Mouse (Mus musculus): ENCODE data around the gene Pi16. TPM values are rescaled to one million over a fixed set of nuclear protein-coding genes. Genes with fewer than 3 reads are reported as not detected.

Gene Pi16
- polyA plus RNA-seq, 1 experiment = 18.4 TPM

DNA sequence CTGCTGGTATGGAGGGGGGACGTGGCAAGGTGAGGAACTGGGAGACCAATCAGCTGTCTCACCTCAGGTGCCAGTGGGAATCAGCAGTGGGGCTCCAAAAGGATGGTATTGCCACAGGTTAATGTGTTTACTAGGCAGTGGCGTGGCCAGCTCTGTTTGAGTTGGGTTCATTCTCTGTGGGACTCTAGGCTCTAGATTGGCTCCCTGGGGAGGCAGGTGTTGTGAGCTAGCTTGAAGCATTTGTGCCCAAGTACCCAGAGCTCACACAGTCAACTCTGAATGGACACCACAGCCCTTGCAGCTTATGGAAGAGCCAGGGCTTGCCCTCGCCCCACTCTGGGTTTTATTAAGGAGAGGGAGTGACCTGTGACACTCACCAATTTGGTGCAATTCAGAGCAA, 13.6 kb upstream of the Pi16 start:
- no peak overlapping the region for H3K4me3 ChIP-seq (ENCODE audit: insufficient read depth, low read depth, low read length)
- WGBS = 84% methylated on average over 3 of the region's 3 CpGs
- no peaks in the 10 kb centered on the region; the same call in 1 of the 2 replicates for H3K36me3 ChIP-seq (ENCODE audit: control insufficient read depth, insufficient read depth, low read length)
- TF ChIP-seq POLR2A (IDR thresholded peaks at IDR 0.05; ENCODE audit: low read depth, low read length) (no peak), CTCF (conservative IDR thresholded peaks at IDR 0.05; ENCODE audit: insufficient read depth, insufficient read length, low read depth, low read length) (no peak)
- no peaks in the 10 kb centered on the region for H3K4me1 ChIP-seq (ENCODE audit: control insufficient read depth, insufficient read depth, low read length)
- no peak overlapping the region for H3K27ac ChIP-seq (ENCODE audit: insufficient read depth, low read depth, low read length)
- no peak for DNase-seq
- H3K27me3 ChIP-seq (replicated peaks; ENCODE audit: control insufficient read depth, insufficient read depth, low read length) = no peaks in the 10 kb centered on the region

DNA sequence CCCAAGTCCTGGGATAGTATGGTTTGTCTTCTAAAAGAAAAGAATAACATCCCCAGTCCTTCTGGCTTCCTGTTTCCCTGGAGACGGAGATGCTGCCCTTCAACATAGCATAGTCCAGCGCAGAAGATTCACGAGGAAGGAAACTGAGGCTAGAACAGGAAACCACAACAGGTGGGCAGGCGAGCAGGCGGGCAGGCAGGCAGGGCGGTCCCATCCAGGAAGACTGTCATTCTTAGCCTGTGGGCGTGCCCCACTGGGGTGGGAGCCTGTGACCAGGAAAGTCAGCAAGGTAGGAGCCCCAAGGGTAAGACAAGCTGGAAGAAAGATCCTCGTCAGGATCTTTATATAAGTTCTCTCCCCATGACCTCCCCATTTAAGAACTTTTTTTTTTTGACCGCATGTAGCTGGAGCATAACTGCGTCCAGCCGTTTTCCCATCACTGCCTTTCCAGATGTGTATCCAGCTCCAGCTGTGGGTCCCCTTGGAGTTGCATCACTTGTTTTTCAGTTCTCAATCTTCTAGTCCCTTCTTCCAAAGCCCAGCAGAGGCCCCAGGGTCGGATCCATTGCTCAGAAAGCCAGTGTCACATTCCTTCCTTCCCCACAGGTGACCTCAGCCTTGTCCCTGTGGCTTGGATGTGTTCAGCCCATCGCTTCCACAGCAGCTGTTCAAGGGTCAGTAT, 13.0 kb upstream of the Pi16 start:
- Histone ChIP-seq H3K4me1 (ENCODE audit: control insufficient read depth, insufficient read depth, low read length) (no peaks in the 10 kb centered on the region), H3K36me3 (ENCODE audit: control insufficient read depth, insufficient read depth, low read length) (no peaks in the 10 kb centered on the region; the same call in 1 of the 2 replicates), H3K27ac (ENCODE audit: insufficient read depth, low read depth, low read length) (no peak overlapping the region), H3K4me3 (ENCODE audit: insufficient read depth, low read depth, low read length) (no peak overlapping the region), H3K27me3 (replicated peaks; ENCODE audit: control insufficient read depth, insufficient read depth, low read length) (no peaks in the 10 kb centered on the region)
- TF ChIP-seq CTCF (conservative IDR thresholded peaks at IDR 0.05; ENCODE audit: insufficient read depth, insufficient read length, low read depth, low read length) = no peak
- TF ChIP-seq POLR2A (IDR thresholded peaks at IDR 0.05; ENCODE audit: low read depth, low read length) = no peak
- peak; percentile 26 for DNase-seq
- WGBS = 54% methylated on average over 13 of the region's 13 CpGs

DNA sequence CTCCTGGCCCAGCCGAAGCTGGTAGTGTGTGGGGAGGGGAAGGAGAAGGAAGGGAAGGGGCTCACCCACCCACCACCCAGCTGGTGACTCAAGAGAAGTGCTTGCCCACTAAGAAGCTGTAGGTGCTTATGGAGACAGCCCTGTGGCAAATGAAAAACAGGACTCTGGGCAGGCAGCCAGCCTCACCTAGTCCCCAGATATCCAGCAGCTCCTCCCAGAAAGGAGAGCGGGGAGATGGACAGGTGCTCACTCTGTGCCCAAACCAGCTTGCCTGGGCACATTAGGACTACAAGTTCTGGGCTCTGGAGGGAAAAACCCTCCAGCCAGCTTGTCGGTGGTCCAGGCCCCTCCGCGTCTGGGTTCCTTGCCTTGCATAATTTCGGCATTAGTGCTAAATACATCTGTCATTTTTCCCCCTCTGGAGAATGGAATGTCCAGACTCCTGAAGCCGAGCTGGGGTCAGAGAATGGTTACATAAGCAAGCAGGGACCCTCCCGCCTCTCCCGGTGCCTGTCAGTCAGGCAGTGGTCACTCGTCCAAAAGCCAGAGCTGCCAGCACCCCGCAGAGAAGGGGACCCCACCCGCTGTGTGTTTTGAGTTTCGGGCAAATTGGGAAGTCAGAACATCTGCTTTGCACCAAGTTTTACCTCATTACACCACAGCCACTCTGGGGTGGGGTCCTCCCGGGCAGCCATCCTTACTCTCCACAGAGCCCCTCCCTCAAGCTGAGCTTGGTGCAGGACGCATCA, 12.2 kb upstream of the Pi16 start:
- Histone ChIP-seq H3K27me3 (replicated peaks; ENCODE audit: control insufficient read depth, insufficient read depth, low read length) (no peaks in the 10 kb centered on the region), H3K36me3 (ENCODE audit: control insufficient read depth, insufficient read depth, low read length) (no peaks in the 10 kb centered on the region; the same call in 1 of the 2 replicates), H3K4me3 (ENCODE audit: insufficient read depth, low read depth, low read length) (no peak overlapping the region), H3K27ac (ENCODE audit: insufficient read depth, low read depth, low read length) (no peak overlapping the region), H3K4me1 (ENCODE audit: control insufficient read depth, insufficient read depth, low read length) (no peaks in the 10 kb centered on the region)
- WGBS = 28% methylated on average over 15 of the region's 15 CpGs
- TF ChIP-seq CTCF (conservative IDR thresholded peaks at IDR 0.05; ENCODE audit: insufficient read depth, insufficient read length, low read depth, low read length) (no peak), POLR2A (IDR thresholded peaks at IDR 0.05; ENCODE audit: low read depth, low read length) (no peak)
- peak; percentile 45 for DNase-seq

DNA sequence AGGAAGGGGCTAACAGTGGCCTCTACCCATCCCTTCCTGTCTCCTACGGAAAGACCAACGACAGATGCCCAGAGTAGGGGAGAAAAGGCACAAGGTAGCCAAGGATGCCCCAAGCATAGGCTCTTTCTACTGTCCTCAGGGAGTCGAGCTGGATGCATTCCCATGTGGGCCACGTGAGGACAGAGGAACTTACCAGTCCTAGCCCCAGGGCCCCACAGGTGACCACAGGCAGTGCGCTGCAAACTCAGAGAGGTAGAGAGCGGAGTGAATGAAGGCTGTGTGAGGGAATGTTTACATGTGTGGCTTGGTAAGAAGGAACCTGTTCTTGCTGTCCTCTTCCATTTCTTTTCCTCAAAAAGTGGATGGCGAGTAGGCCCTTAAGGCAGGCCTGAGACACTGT, 11.6 kb upstream of the Pi16 start:
- no peak for TF ChIP-seq POLR2A (IDR thresholded peaks at IDR 0.05; ENCODE audit: low read depth, low read length)
- no peak for TF ChIP-seq CTCF (conservative IDR thresholded peaks at IDR 0.05; ENCODE audit: insufficient read depth, insufficient read length, low read depth, low read length)
- no peak overlapping the region for H3K4me3 ChIP-seq (ENCODE audit: insufficient read depth, low read depth, low read length)
- H3K27me3 ChIP-seq (replicated peaks; ENCODE audit: control insufficient read depth, insufficient read depth, low read length) = no peaks in the 10 kb centered on the region
- no peaks in the 10 kb centered on the region; the same call in 1 of the 2 replicates for H3K36me3 ChIP-seq (ENCODE audit: control insufficient read depth, insufficient read depth, low read length)
- no peaks in the 10 kb centered on the region for H3K4me1 ChIP-seq (ENCODE audit: control insufficient read depth, insufficient read depth, low read length)
- 57% methylated on average over 7 of the region's 7 CpGs for WGBS
- H3K27ac ChIP-seq (ENCODE audit: insufficient read depth, low read depth, low read length) = no peak overlapping the region
- DNase-seq = no peak

DNA sequence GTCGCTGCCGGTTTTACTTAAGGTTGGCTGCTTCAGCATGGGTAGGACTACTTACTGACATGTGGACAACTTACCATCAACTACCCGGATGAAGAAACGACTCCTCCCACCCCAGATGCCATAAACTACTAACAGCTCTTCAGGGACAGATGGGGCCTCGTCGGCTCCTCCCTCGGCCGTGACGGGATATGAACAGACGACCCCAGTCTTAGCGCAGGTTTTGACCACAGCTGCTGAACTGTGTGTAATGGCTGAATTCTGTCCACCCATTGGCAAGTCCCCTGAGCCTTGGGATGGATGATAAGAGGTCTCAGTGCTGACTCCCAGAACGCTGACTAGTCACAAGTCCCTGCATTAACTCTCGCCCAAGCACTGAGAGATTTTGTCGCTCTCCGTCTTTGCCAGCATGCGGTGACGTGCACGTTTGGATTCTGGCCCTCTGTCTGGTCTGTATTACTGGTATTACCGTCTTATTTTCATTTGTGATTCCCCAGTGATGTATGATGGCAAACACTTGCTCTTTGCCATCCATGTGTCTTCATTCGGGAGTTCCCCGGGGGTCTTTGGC, 7.3 kb upstream of the Pi16 start:
- H3K4me3 ChIP-seq (ENCODE audit: insufficient read depth, low read depth, low read length) = no peak overlapping the region
- WGBS = 75% methylated on average over 21 of the region's 21 CpGs
- TF ChIP-seq CTCF (conservative IDR thresholded peaks at IDR 0.05; ENCODE audit: insufficient read depth, insufficient read length, low read depth, low read length) = no peak
- TF ChIP-seq POLR2A (IDR thresholded peaks at IDR 0.05; ENCODE audit: low read depth, low read length) = no peak

DNA sequence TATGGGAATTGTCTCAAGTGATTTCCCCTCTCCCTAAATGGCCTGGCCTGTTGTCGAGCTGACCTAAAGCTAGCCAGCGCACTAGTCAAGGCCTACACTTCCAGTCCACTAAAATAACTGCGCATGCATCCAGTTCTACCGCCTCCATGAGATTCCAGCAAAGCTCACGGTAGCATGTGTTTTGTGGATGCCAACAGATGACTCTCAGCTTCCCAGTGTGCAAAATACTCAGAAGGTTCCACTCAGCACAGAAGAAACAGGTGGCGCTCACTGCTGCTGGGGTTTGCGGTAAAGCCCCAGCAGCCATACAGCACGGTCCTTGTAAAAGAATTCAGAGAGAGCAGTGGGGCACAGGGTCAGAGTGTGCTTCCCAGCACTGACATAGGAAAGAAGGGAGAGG, 5.9 kb upstream of the Pi16 start:
- Histone ChIP-seq H3K36me3 (ENCODE audit: control insufficient read depth, insufficient read depth, low read length) (no peaks in the 10 kb centered on the region), H3K4me3 (ENCODE audit: insufficient read depth, low read depth, low read length) (no peak overlapping the region), H3K4me1 (ENCODE audit: control insufficient read depth, insufficient read depth, low read length) (no peaks in the 10 kb centered on the region), H3K27ac (ENCODE audit: insufficient read depth, low read depth, low read length) (no peak overlapping the region), H3K27me3 (replicated peaks; ENCODE audit: control insufficient read depth, insufficient read depth, low read length) (no peaks in the 10 kb centered on the region)
- no peak for TF ChIP-seq POLR2A (IDR thresholded peaks at IDR 0.05; ENCODE audit: low read depth, low read length)
- no peak for TF ChIP-seq CTCF (conservative IDR thresholded peaks at IDR 0.05; ENCODE audit: insufficient read depth, insufficient read length, low read depth, low read length)
- no peak for DNase-seq
- WGBS = 95% methylated on average over 8 of the region's 8 CpGs

More for the DNA sequence above, 7.3 kb upstream of the Pi16 start:
- Histone ChIP-seq H3K27ac (ENCODE audit: insufficient read depth, low read depth, low read length) (no peak overlapping the region), H3K27me3 (replicated peaks; ENCODE audit: control insufficient read depth, insufficient read depth, low read length) (no peaks in the 10 kb centered on the region), H3K36me3 (ENCODE audit: control insufficient read depth, insufficient read depth, low read length) (no peaks in the 10 kb centered on the region), H3K4me1 (ENCODE audit: control insufficient read depth, insufficient read depth, low read length) (no peaks in the 10 kb centered on the region)
- DNase-seq = no peak

DNA sequence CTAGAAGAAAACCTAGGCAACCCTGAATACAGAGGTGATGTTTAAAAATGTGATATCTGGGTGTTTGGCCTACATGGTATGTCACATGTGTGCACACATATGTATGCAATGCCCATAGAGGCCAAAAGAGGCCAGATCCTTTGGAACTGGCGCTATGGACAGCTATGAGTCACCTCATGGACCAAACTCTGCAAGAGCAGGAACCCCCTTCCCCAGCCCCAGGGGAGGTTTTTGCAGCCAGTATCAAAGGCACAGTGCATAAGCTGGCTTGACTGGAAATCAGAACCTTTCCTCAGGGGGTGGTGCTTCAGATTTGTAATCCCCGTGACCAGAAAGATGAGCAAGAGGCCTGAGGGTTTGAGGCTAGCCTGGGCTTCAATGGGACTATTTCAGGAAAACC, 5.4 kb upstream of the Pi16 start:
- no peaks in the 10 kb centered on the region for H3K36me3 ChIP-seq (ENCODE audit: control insufficient read depth, insufficient read depth, low read length)
- no peak for DNase-seq
- TF ChIP-seq POLR2A (IDR thresholded peaks at IDR 0.05; ENCODE audit: low read depth, low read length) = no peak
- TF ChIP-seq CTCF (conservative IDR thresholded peaks at IDR 0.05; ENCODE audit: insufficient read depth, insufficient read length, low read depth, low read length) = no peak
- WGBS = 99% methylated on average over 2 of the region's 2 CpGs
- no peaks in the 10 kb centered on the region for H3K27me3 ChIP-seq (replicated peaks; ENCODE audit: control insufficient read depth, insufficient read depth, low read length)
- H3K4me3 ChIP-seq (ENCODE audit: insufficient read depth, low read depth, low read length) = no peak overlapping the region
- no peak overlapping the region for H3K27ac ChIP-seq (ENCODE audit: insufficient read depth, low read depth, low read length)
- no peaks in the 10 kb centered on the region for H3K4me1 ChIP-seq (ENCODE audit: control insufficient read depth, insufficient read depth, low read length)
